Mouse (Mus musculus) ES-E14 (cell line): ENCODE measurements at regions not wholly inside any gene's neighbourhood (a gene's known extent, or its start where the extent isn't known, plus 50 kb on each side); places are given as distances from the start of the nearest gene placed in this dataset.

Experiments
- DNase-seq: peaks from one replicate; pipeline ENCODE4 v3.0.0-alpha.2; 2013; ENCODE audit warnings: low read depth, low spot score
- H3K27ac ChIP-seq: 2 replicates; pipeline ENCODE4 v1.5.1; 2012; ENCODE audit warnings: low read depth, mild to moderate bottlenecking, low read length, moderate library complexity, mixed read lengths; ENCODE audit not compliant: poor library complexity, insufficient read depth, severe bottlenecking
- H3K36me3 ChIP-seq: 2 replicates; pipeline ENCODE4 v1.6.1; 2012; ENCODE audit warnings: mild to moderate bottlenecking, low read length, moderate library complexity, mixed read lengths; ENCODE audit not compliant: control insufficient read depth, poor library complexity, insufficient read depth, severe bottlenecking
- H3K4me1 ChIP-seq, 2 experiments: fragments of 150-350 bp in 1 of 2; sonication (generic) in 1 of 2; 2 replicates each; pipeline ENCODE4 v1.6.1; 2012; ENCODE audit warnings: low read length in 2 of 2, mild to moderate bottlenecking in 1 of 2, mixed read lengths in 1 of 2; ENCODE audit not compliant: control insufficient read depth in 2 of 2, insufficient read depth in 2 of 2, poor library complexity in 1 of 2
- H3K4me3 ChIP-seq, 2 experiments: fragments of 150-350 bp in 1 of 2; sonication (generic) in 1 of 2; 2 replicates each; pipeline ENCODE4 v1.5.1; 2012; ENCODE audit warnings: low read length in 2 of 2, low read depth in 1 of 2, mild to moderate bottlenecking in 1 of 2, mixed read lengths in 1 of 2; ENCODE audit not compliant: insufficient read depth in 1 of 2, poor library complexity in 1 of 2, severe bottlenecking in 1 of 2
- H3K9ac ChIP-seq: 2 replicates; pipeline ENCODE4 v1.6.1; 2012; ENCODE audit warnings: low read depth, mild to moderate bottlenecking, low read length, mixed read lengths; ENCODE audit not compliant: poor library complexity, insufficient read depth, severe bottlenecking
- H3K9me3 ChIP-seq: fragments of 150-350 bp; sonication (generic); 2 replicates; pipeline ENCODE4 v1.6.1; 2012; ENCODE audit warnings: low read depth, mild to moderate bottlenecking, low read length; ENCODE audit not compliant: control insufficient read depth, insufficient read depth
- CHD2 ChIP-seq: IDR thresholded peaks from 2 replicates; pipeline ENCODE4 v1.6.1; 2014; ENCODE audit warnings: mild to moderate bottlenecking, low read depth, low read length, inconsistent platforms
- HCFC1 ChIP-seq: IDR thresholded peaks from 2 replicates; pipeline ENCODE4 v1.6.1; 2012; ENCODE audit warnings: low read length, inconsistent platforms, borderline replicate concordance; ENCODE audit not compliant: insufficient read depth
- MAFK ChIP-seq: IDR thresholded peaks from 2 replicates; pipeline ENCODE4 v1.6.1; 2014; ENCODE audit warnings: mild to moderate bottlenecking, low read depth, low read length, inconsistent platforms; ENCODE audit not compliant: insufficient read depth
- ZC3H11A ChIP-seq: IDR thresholded peaks from 2 replicates; pipeline ENCODE4 v1.6.1; 2012; ENCODE audit warnings: low read depth, mild to moderate bottlenecking, inconsistent platforms, low read length, borderline replicate concordance
- ZNF384 ChIP-seq: IDR thresholded peaks from 2 replicates; pipeline ENCODE4 v1.6.1; 2012; ENCODE audit warnings: low read depth, low read length, inconsistent platforms
- in situ Hi-C, 2 experiments: fragments of 600-800 bp; cut with MboI; formaldehyde crosslinking; loops; one replicate each; pipeline ENCODE4 v1.15.1; 2025; ENCODE audit warnings: low sequenced_read_pairs in 2 of 2, inconsistent platforms in 1 of 2; ENCODE audit not compliant: unreplicated experiment in 2 of 2

GRCm38 (mm10) chr9:88091781-88092527 is 235.0 kb upstream of the Nt5e start:
- Histone ChIP-seq H3K4me1 (no peaks in the 10 kb centered on the region), H3K9me3 (no peaks in the 10 kb centered on the region), H3K27ac (no peak overlapping the region), H3K9ac (no peak overlapping the region), H3K4me3 (no peak overlapping the region), H3K36me3 (no peaks in the 10 kb centered on the region)
- TF ChIP-seq CHD2 (no peak), ZNF384 (no peak), HCFC1 (no peak), ZC3H11A (no peak), MAFK (no peak)
- in situ Hi-C loops = no loop called here
- no peak for DNase-seq

- H3K36me3 ChIP-seq = no peaks in the 10 kb centered on the region
- no peak overlapping the region for H3K9ac ChIP-seq
- H3K27ac ChIP-seq = no peak overlapping the region
- in situ Hi-C loops = no loop called here
- no peaks in the 10 kb centered on the region for H3K9me3 ChIP-seq
- DNase-seq = no peak
- no peak overlapping the region for H3K4me3 ChIP-seq
- TF ChIP-seq HCFC1 (no peak), ZNF384 (no peak), ZC3H11A (no peak), CHD2 (no peak), MAFK (no peak)
- H3K4me1 ChIP-seq = no peaks in the 10 kb centered on the region
Observed at GRCm38 (mm10) chr9:88092561-88092960, 234.4 kb upstream of the Nt5e start.

GRCm38 (mm10) chr9:88113094-88113493 is 213.9 kb upstream of the Nt5e start:
- no peaks in the 10 kb centered on the region for H3K4me1 ChIP-seq
- no peaks in the 10 kb centered on the region for H3K36me3 ChIP-seq
- H3K9ac ChIP-seq = no peak overlapping the region
- no peak overlapping the region for H3K4me3 ChIP-seq
- DNase-seq = no peak
- TF ChIP-seq ZNF384 (no peak), HCFC1 (no peak), MAFK (no peak), ZC3H11A (no peak), CHD2 (no peak)
- H3K27ac ChIP-seq = no peak overlapping the region
- in situ Hi-C loops = no loop called here
- H3K9me3 ChIP-seq = no peaks in the 10 kb centered on the region

GRCm38 (mm10) chr9:88120536-88120935 is 206.5 kb upstream of the Nt5e start:
- Histone ChIP-seq H3K9me3 (no peaks in the 10 kb centered on the region), H3K4me3 (no peak overlapping the region), H3K27ac (no peak overlapping the region), H3K36me3 (no peaks in the 10 kb centered on the region), H3K4me1 (no peaks in the 10 kb centered on the region), H3K9ac (no peak overlapping the region)
- in situ Hi-C loops = no loop called here
- no peak for DNase-seq
- TF ChIP-seq ZNF384 (no peak), MAFK (no peak), HCFC1 (no peak), CHD2 (no peak), ZC3H11A (no peak)
